Mouse (Mus musculus) liver, adult (tissue): ENCODE data around the gene Wdr82.

ENCODE experiments used
- GATA4 ChIP-seq: IDR thresholded peaks from 2 replicates; pipeline ENCODE4 v1.6.1; 2014; ENCODE audit warnings: mild to moderate bottlenecking, low read length; ENCODE audit not compliant: insufficient replicate concordance

Wdr82 gene

GRCm38 (mm10) chr9:106225469-106226150, 54.9 kb downstream of the Wdr82 start:
- TF ChIP-seq GATA4: no peak

GRCm38 (mm10) chr9:106226151-106226682, 55.5 kb downstream of the Wdr82 start:
- no peak for TF ChIP-seq GATA4

- no peak for TF ChIP-seq GATA4
Measured at GRCm38 (mm10) chr9:106227790-106228429, 57.2 kb downstream of the Wdr82 start.

GRCm38 (mm10) chr9:106230051-106230733, 59.5 kb downstream of the Wdr82 start:
- no peak for TF ChIP-seq GATA4

- no peak for TF ChIP-seq GATA4
Measured at GRCm38 (mm10) chr9:106230734-106231106, 60.0 kb downstream of the Wdr82 start.

GRCm38 (mm10) chr9:106231220-106231619, 60.5 kb downstream of the Wdr82 start:
- peak; percentile 51; the same call in 1 of the 2 replicates for TF ChIP-seq GATA4

- no peak for TF ChIP-seq GATA4
Measured at GRCm38 (mm10) chr9:106231816-106232215, 61.1 kb downstream of the Wdr82 start.

GRCm38 (mm10) chr9:106232956-106233355, 62.2 kb downstream of the Wdr82 start:
- TF ChIP-seq GATA4: no peak

- TF ChIP-seq GATA4: no peak
Measured at GRCm38 (mm10) chr9:106233953-106234352, 63.2 kb downstream of the Wdr82 start.

- TF ChIP-seq GATA4: no peak
Measured at GRCm38 (mm10) chr9:106235194-106235830, 64.6 kb downstream of the Wdr82 start.

- TF ChIP-seq GATA4: no peak
Measured at GRCm38 (mm10) chr9:106236156-106236817, 65.6 kb downstream of the Wdr82 start.

- TF ChIP-seq GATA4: no peak
Measured at GRCm38 (mm10) chr9:106236818-106237211, 66.1 kb downstream of the Wdr82 start.

- no peak for TF ChIP-seq GATA4
Measured at GRCm38 (mm10) chr9:106237401-106237800, 66.7 kb downstream of the Wdr82 start.

GRCm38 (mm10) chr9:106237878-106238277, 67.2 kb downstream of the Wdr82 start:
- no peak for TF ChIP-seq GATA4
